Comparison of ENCODE assay signal across 25 mouse cellular contexts in the genomic region with DNA sequence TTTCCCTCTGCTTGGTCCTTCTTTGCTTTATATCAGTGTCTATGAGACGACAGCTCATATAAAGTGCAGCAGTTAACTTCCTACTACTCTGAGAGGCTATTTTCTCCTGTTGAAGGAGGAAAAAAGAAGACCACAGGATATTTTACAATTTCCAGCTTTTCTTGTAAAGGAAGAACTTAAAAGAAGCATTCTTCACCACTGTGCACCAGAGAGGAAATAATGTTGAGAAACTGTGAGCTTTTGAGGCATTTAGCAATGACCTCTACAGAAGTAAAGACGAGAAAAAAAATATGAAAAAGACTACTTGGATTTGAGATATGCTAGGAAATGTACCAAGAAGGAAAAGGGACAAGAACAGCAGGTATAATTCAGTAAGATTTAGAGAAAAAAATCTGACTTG.
"Had no signal": no experiment of that assay in that cellular context is flagged by ENCODE, and none has a peak within 500 bp of the region (broad histone marks: within the 10 kb centered on the region; RNA-seq: fewer than 3 reads in every experiment).

No protein-coding gene starts in this region.

- H3K9me3 ChIP-seq: heart, embryonic 10.5 days; heart, embryonic 12.5 days; hindbrain, embryonic 10.5 days; hindbrain, embryonic 12.5 days; intestine, embryonic 15.5 days; limb, embryonic 13.5 days; limb, embryonic 15.5 days had no signal

- H3K4me3 ChIP-seq: heart, embryonic 10.5 days; heart, embryonic 12.5 days; hindbrain, embryonic 10.5 days; hindbrain, embryonic 12.5 days; intestine, embryonic 15.5 days; layer of hippocampus, adult 2 months; left cerebral cortex, adult 2 months; limb, embryonic 13.5 days; limb, embryonic 15.5 days had no signal

- H3K9ac ChIP-seq: heart, embryonic 12.5 days; hindbrain, embryonic 12.5 days; hindbrain, embryonic 14.5 days; intestine, embryonic 15.5 days; limb, embryonic 13.5 days; limb, embryonic 15.5 days had no signal

- H3K27me3 ChIP-seq: heart, embryonic 12.5 days; hindbrain, embryonic 12.5 days; intestine, embryonic 15.5 days; limb, embryonic 13.5 days; limb, embryonic 15.5 days had no signal

- ATAC-seq: hindbrain, embryonic 16.5 days; inflammation-experienced regulatory T-cells, adult 6 months; intestine, embryonic 15.5 days; intestine, postnatal 0 days had no signal

- H3K4me1 ChIP-seq: heart, embryonic 10.5 days; heart, embryonic 12.5 days; hindbrain, embryonic 10.5 days; hindbrain, embryonic 12.5 days; intestine, embryonic 15.5 days; limb, embryonic 13.5 days; limb, embryonic 15.5 days had no signal

- H3K27ac ChIP-seq: heart, embryonic 10.5 days; hindbrain, embryonic 10.5 days; hindbrain, embryonic 12.5 days; hindbrain, embryonic 14.5 days; intestine, embryonic 15.5 days; layer of hippocampus, adult 2 months; left cerebral cortex, adult 2 months; limb, embryonic 13.5 days; limb, embryonic 15.5 days had no signal

- H3K4me2 ChIP-seq: heart, embryonic 12.5 days; hindbrain, embryonic 12.5 days; hindbrain, embryonic 14.5 days; intestine, embryonic 15.5 days; limb, embryonic 13.5 days; limb, embryonic 15.5 days; liver, embryonic 11.5 days had no signal

- DNase-seq: gastrocnemius, postnatal 14 days; gastrocnemius, postnatal 36 days; heart, adult 18-20 months; heart, postnatal 10 days; heart, postnatal 4 days; kidney, adult 18-20 months; kidney, adult 8-10 months; kidney, postnatal 10 days; kidney, postnatal 25 days; kidney, postnatal 4 days; left cerebral cortex, postnatal 4 days had no signal

- H3K36me3 ChIP-seq: heart, embryonic 10.5 days; heart, embryonic 12.5 days; hindbrain, embryonic 10.5 days; hindbrain, embryonic 12.5 days; intestine, embryonic 15.5 days; limb, embryonic 13.5 days; limb, embryonic 15.5 days had no signal
